Mouse (Mus musculus): ENCODE measurements around the gene Nkx1-2.

GRCm38 (mm10) chr7:132547126-132547525 is 52.3 kb downstream of the Nkx1-2 start:
- TF ChIP-seq EP300 (IDR thresholded peaks at IDR 0.05; ENCODE audit: insufficient read depth, low read depth, low read length) (no peak), POLR2A (IDR thresholded peaks at IDR 0.05; ENCODE audit: insufficient read depth, low read length) (no peak)

Data from ES-Bruce4 (cell line).